Mouse (Mus musculus) cerebellum, adult 2 months (tissue): ENCODE data around the gene Mrpl34.

Source experiments
- CTCF ChIP-seq: fragments of 200-500 bp; IDR thresholded peaks from 2 replicates; pipeline ENCODE4 v1.5.1; 2011; ENCODE audit warnings: low read depth, mild to moderate bottlenecking, control low read depth, low read length, moderate library complexity, borderline replicate concordance; ENCODE audit not compliant: insufficient read depth
- POLR2A ChIP-seq: fragments of 200-500 bp; IDR thresholded peaks from 2 replicates; pipeline ENCODE4 v1.6.1; 2011; ENCODE audit warnings: low read length, control low read depth, borderline replicate concordance; ENCODE audit not compliant: insufficient read depth

GRCm38 (mm10) chr8:71477196-71477845, 12.6 kb downstream of the Mrpl34 start:
- peak; percentile 58 for TF ChIP-seq CTCF
- TF ChIP-seq POLR2A, result no peak
